Mouse (Mus musculus) CH12.LX (cell line): ENCODE measurements around the gene Sgsm2. TPM values are rescaled to one million over a fixed set of nuclear protein-coding genes. Genes with fewer than 3 reads are reported as not detected.
A peak's percentile ranks its signal among the peaks of the same experiment; 100 is the strongest.

Experiments used
- DNase-seq: peaks from one replicate; pipeline ENCODE4 v3.0.0-alpha.2; 2013; ENCODE audit errors: extremely low read depth
- H3K27ac ChIP-seq: 2 replicates; pipeline ENCODE4 v1.5.1; 2012; ENCODE audit warnings: low read depth, mild to moderate bottlenecking, control low read depth, moderate library complexity; ENCODE audit not compliant: insufficient read depth
- H3K27me3 ChIP-seq: replicated peaks from 2 replicates; pipeline ENCODE3; 2012; ENCODE audit warnings: inconsistent platforms
- H3K36me3 ChIP-seq, 2 experiments: replicated peaks in 1 of 2; 2 replicates each; pipeline versions ENCODE3 to v1.6.1; 2012; ENCODE audit warnings: inconsistent platforms in 1 of 2, low read length in 1 of 2, mild to moderate bottlenecking in 1 of 2, mixed read lengths in 1 of 2, moderate library complexity in 1 of 2; ENCODE audit not compliant: control insufficient read depth in 1 of 2, insufficient read depth in 1 of 2
- H3K4me1 ChIP-seq, 2 experiments: 2 replicates each; pipeline ENCODE4 v1.6.1; 2012; ENCODE audit warnings: inconsistent platforms in 1 of 2, moderate library complexity in 1 of 2; ENCODE audit not compliant: insufficient read depth in 2 of 2, control insufficient read depth in 1 of 2
- H3K4me2 ChIP-seq: 2 replicates; pipeline ENCODE4 v1.6.1; 2012; ENCODE audit warnings: low read depth, mild to moderate bottlenecking, control low read depth; ENCODE audit not compliant: poor library complexity, insufficient read depth, severe bottlenecking
- H3K4me3 ChIP-seq, 3 experiments: fragments of 150-350 bp in 1 of 3; sonication (generic) in 1 of 3; replicated peaks in 1 of 3; 2 replicates each; pipeline versions ENCODE3 to v1.5.1; 2011 to 2012; ENCODE audit warnings: low read depth in 2 of 3, low read length in 2 of 3, mild to moderate bottlenecking in 2 of 3, moderate library complexity in 2 of 3, control low read depth in 1 of 3, improper control_type of control experiment in 1 of 3, inconsistent platforms in 1 of 3, mixed read lengths in 1 of 3; ENCODE audit not compliant: poor library complexity in 1 of 3
- H3K79me2 ChIP-seq: replicated peaks from 2 replicates; pipeline ENCODE4 v1.6.1; 2012; ENCODE audit warnings: mild to moderate bottlenecking, moderate library complexity; ENCODE audit not compliant: control insufficient read depth, poor library complexity, insufficient read depth, severe bottlenecking; ENCODE audit errors: extremely low read depth
- H3K9ac ChIP-seq: 2 replicates; pipeline ENCODE4 v1.6.1; 2012; ENCODE audit warnings: low read depth, mild to moderate bottlenecking, control low read depth, moderate library complexity; ENCODE audit not compliant: insufficient read depth
- H3K9me3 ChIP-seq: replicated peaks from 2 replicates; pipeline ENCODE3; 2012; ENCODE audit warnings: low read length, inconsistent platforms, mixed read lengths
- BHLHE40 ChIP-seq: IDR thresholded peaks from 2 replicates; pipeline ENCODE4 v1.6.1; 2011; ENCODE audit warnings: mild to moderate bottlenecking, low read depth, low read length, improper control_type of control experiment
- CHD1 ChIP-seq: IDR thresholded peaks from 2 replicates; pipeline ENCODE4 v1.6.1; 2012; ENCODE audit warnings: low read depth, low read length, improper control_type of control experiment, inconsistent platforms
- CHD2 ChIP-seq: IDR thresholded peaks from 2 replicates; pipeline ENCODE4 v1.6.1; 2011; ENCODE audit warnings: low read length, improper control_type of control experiment
- CTCF ChIP-seq, 2 experiments: IDR thresholded peaks in 1 of 2; conservative IDR thresholded peaks in 1 of 2; 2 replicates each; pipeline ENCODE4 v1.5.1; 2011 to 2012; ENCODE audit warnings: low read depth in 2 of 2, low read length in 2 of 2, improper control_type of control experiment in 1 of 2, inconsistent platforms in 1 of 2, mild to moderate bottlenecking in 1 of 2, moderate library complexity in 1 of 2
- E2F4 ChIP-seq: IDR thresholded peaks from 2 replicates; pipeline ENCODE4 v1.6.1; 2011; ENCODE audit warnings: low read depth, low read length, improper control_type of control experiment; ENCODE audit not compliant: insufficient replicate concordance
- ELF1 ChIP-seq: IDR thresholded peaks from 2 replicates; pipeline ENCODE4 v1.6.1; 2014; ENCODE audit warnings: low read depth, mild to moderate bottlenecking, inconsistent platforms, low read length, improper control_type of control experiment
- EP300 ChIP-seq: IDR thresholded peaks from 2 replicates; pipeline ENCODE4 v1.6.1; 2011; ENCODE audit warnings: low read length, improper control_type of control experiment
- ETS1 ChIP-seq: conservative IDR thresholded peaks from 2 replicates; pipeline ENCODE4 v1.6.1; 2012; ENCODE audit warnings: low read depth, mild to moderate bottlenecking, inconsistent platforms, low read length, improper control_type of control experiment, moderate library complexity
- GABPA ChIP-seq: IDR thresholded peaks from 2 replicates; pipeline ENCODE4 v1.6.1; 2012; ENCODE audit warnings: low read depth, low read length, improper control_type of control experiment, inconsistent platforms; ENCODE audit not compliant: insufficient replicate concordance
- HCFC1 ChIP-seq: IDR thresholded peaks from 2 replicates; pipeline ENCODE4 v1.6.1; 2012; ENCODE audit warnings: low read depth, mild to moderate bottlenecking, inconsistent platforms, low read length, improper control_type of control experiment
- IRF4 ChIP-seq: IDR thresholded peaks from 2 replicates; pipeline ENCODE4 v1.6.1; 2014; ENCODE audit warnings: low read depth, mild to moderate bottlenecking, inconsistent platforms, low read length, improper control_type of control experiment
- JUN ChIP-seq: IDR thresholded peaks from 2 replicates; pipeline ENCODE4 v1.6.1; 2011; ENCODE audit warnings: low read depth, mild to moderate bottlenecking, low read length, improper control_type of control experiment, moderate library complexity; ENCODE audit not compliant: insufficient read depth
- JUND ChIP-seq: conservative IDR thresholded peaks from 2 replicates; pipeline ENCODE4 v1.6.1; 2011; ENCODE audit warnings: low read depth, low read length, improper control_type of control experiment
- KAT2A ChIP-seq: IDR thresholded peaks from 2 replicates; pipeline ENCODE4 v1.6.1; 2012; ENCODE audit warnings: low read length, improper control_type of control experiment, inconsistent platforms; ENCODE audit not compliant: insufficient replicate concordance
- MAFK ChIP-seq: IDR thresholded peaks from 2 replicates; pipeline ENCODE4 v1.6.1; 2011; ENCODE audit warnings: low read length, improper control_type of control experiment; ENCODE audit not compliant: insufficient replicate concordance
- MAX ChIP-seq: IDR thresholded peaks from 2 replicates; pipeline ENCODE4 v1.6.1; 2011; ENCODE audit warnings: low read length, improper control_type of control experiment
- MAZ ChIP-seq: IDR thresholded peaks from 2 replicates; pipeline ENCODE4 v1.6.1; 2012; ENCODE audit warnings: low read depth, mild to moderate bottlenecking, inconsistent platforms, low read length, improper control_type of control experiment, moderate library complexity
- MEF2A ChIP-seq: IDR thresholded peaks from 2 replicates; pipeline ENCODE4 v1.6.1; 2014; ENCODE audit warnings: low read depth, mild to moderate bottlenecking, inconsistent platforms, low read length, improper control_type of control experiment, borderline replicate concordance
- MXI1 ChIP-seq: IDR thresholded peaks from 2 replicates; pipeline ENCODE4 v1.6.1; 2011; ENCODE audit warnings: mild to moderate bottlenecking, low read depth, low read length, improper control_type of control experiment
- MYC ChIP-seq: IDR thresholded peaks from 2 replicates; pipeline ENCODE4 v1.6.1; 2011; ENCODE audit warnings: low read depth, mild to moderate bottlenecking, improper control_type of control experiment, low read length
- NELFE ChIP-seq: IDR thresholded peaks from 2 replicates; pipeline ENCODE4 v1.6.1; 2011; ENCODE audit warnings: low read depth, low read length, improper control_type of control experiment
- NRF1 ChIP-seq: IDR thresholded peaks from 2 replicates; pipeline ENCODE4 v1.6.1; 2014; ENCODE audit warnings: low read depth, mild to moderate bottlenecking, inconsistent platforms, low read length, improper control_type of control experiment, moderate library complexity
- PAX5 ChIP-seq: IDR thresholded peaks from 2 replicates; pipeline ENCODE4 v1.6.1; 2012; ENCODE audit warnings: low read length, inconsistent platforms, mixed read lengths
- POLR2A ChIP-seq: IDR thresholded peaks from 2 replicates; pipeline ENCODE4 v1.6.1; 2011; ENCODE audit warnings: low read depth, mild to moderate bottlenecking, improper control_type of control experiment, low read length
- POLR2AphosphoS2 ChIP-seq: IDR thresholded peaks from 2 replicates; pipeline ENCODE4 v1.6.1; 2011; ENCODE audit warnings: low read depth, low read length, improper control_type of control experiment
- RAD21 ChIP-seq: IDR thresholded peaks from 2 replicates; pipeline ENCODE4 v1.6.1; 2011; ENCODE audit warnings: low read depth, mild to moderate bottlenecking, low read length, improper control_type of control experiment, moderate library complexity
- RCOR1 ChIP-seq: conservative IDR thresholded peaks from 2 replicates; pipeline ENCODE4 v1.6.1; 2012; ENCODE audit warnings: low read depth, mild to moderate bottlenecking, inconsistent platforms, low read length, improper control_type of control experiment
- SIN3A ChIP-seq: IDR thresholded peaks from 2 replicates; pipeline ENCODE4 v1.6.1; 2012; ENCODE audit warnings: low read length, improper control_type of control experiment, inconsistent platforms
- SMC3 ChIP-seq: IDR thresholded peaks from 2 replicates; pipeline ENCODE4 v1.6.1; 2011; ENCODE audit warnings: low read depth, low read length, improper control_type of control experiment
- TBP ChIP-seq: conservative IDR thresholded peaks from 2 replicates; pipeline ENCODE4 v1.6.1; 2011; ENCODE audit warnings: low read depth, low read length, improper control_type of control experiment
- TCF12 ChIP-seq: IDR thresholded peaks from 2 replicates; pipeline ENCODE4 v1.6.1; 2014; ENCODE audit warnings: low read depth, mild to moderate bottlenecking, inconsistent platforms, low read length, improper control_type of control experiment
- UBTF ChIP-seq: IDR thresholded peaks from 2 replicates; pipeline ENCODE4 v1.6.1; 2012; ENCODE audit warnings: low read depth, mild to moderate bottlenecking, inconsistent platforms, low read length, improper control_type of control experiment, moderate library complexity
- USF1 ChIP-seq: IDR thresholded peaks from 2 replicates; pipeline ENCODE4 v1.6.1; 2014; ENCODE audit warnings: low read depth, mild to moderate bottlenecking, inconsistent platforms, low read length, improper control_type of control experiment
- USF2 ChIP-seq: conservative IDR thresholded peaks from 2 replicates; pipeline ENCODE4 v1.6.1; 2011; ENCODE audit warnings: low read depth, low read length, improper control_type of control experiment
- ZC3H11A ChIP-seq: IDR thresholded peaks from 2 replicates; pipeline ENCODE4 v1.6.1; 2012; ENCODE audit warnings: low read depth, mild to moderate bottlenecking, inconsistent platforms, low read length, improper control_type of control experiment
- ZKSCAN1 ChIP-seq: IDR thresholded peaks from 2 replicates; pipeline ENCODE4 v1.6.1; 2012; ENCODE audit warnings: low read depth, inconsistent platforms, low read length, improper control_type of control experiment, borderline replicate concordance
- ZMIZ1 ChIP-seq: IDR thresholded peaks from 2 replicates; pipeline ENCODE4 v1.6.1; 2012; ENCODE audit warnings: low read depth, mild to moderate bottlenecking, inconsistent platforms, low read length, improper control_type of control experiment
- ZNF384 ChIP-seq: IDR thresholded peaks from 2 replicates; pipeline ENCODE4 v1.6.1; 2012; ENCODE audit warnings: low read depth, low read length, improper control_type of control experiment, inconsistent platforms
- dilution Hi-C: fragments of 300-500 bp; cut with MboI; formaldehyde crosslinking; loops from 2 replicates; pipeline ENCODE4 v1.14.3; 2020; ENCODE audit warnings: low sequenced_read_pairs; ENCODE audit not compliant: extremely low pct_unique_long_range_greater_than_20kb, extremely low pct_ligation_motif_present
- in situ Hi-C: fragments of 300-500 bp; cut with MboI; formaldehyde crosslinking; loops from 3 replicates; pipeline ENCODE4 v1.14.3; 2019; ENCODE audit warnings: low sequenced_read_pairs, low pct_ligation_motif_present, low pct_unique_long_range_greater_than_20kb, mixed read lengths
- polyA plus RNA-seq: library from polyadenylated mRNA; unstranded; fragments of >175 nt; gene quantifications from 2 replicates; pipeline ENCODE4 v1.2.1, GENCODE M21; 2012; ENCODE audit warnings: low read depth; ENCODE audit not compliant: insufficient read length
- total RNA-seq, 2 experiments: library from RNA; depleted of rRNA; stranded (reverse); fragments of 300-350 nt in 1 of 2; fragments of >200 nt in 1 of 2; gene quantifications; 2 replicates each; pipeline ENCODE4 v1.2.3; 2012 to 2014

Sgsm2 gene
- total and polyA plus RNA-seq, 3 experiments = 0.75 to 3.8 (median 3.1) TPM

DNA sequence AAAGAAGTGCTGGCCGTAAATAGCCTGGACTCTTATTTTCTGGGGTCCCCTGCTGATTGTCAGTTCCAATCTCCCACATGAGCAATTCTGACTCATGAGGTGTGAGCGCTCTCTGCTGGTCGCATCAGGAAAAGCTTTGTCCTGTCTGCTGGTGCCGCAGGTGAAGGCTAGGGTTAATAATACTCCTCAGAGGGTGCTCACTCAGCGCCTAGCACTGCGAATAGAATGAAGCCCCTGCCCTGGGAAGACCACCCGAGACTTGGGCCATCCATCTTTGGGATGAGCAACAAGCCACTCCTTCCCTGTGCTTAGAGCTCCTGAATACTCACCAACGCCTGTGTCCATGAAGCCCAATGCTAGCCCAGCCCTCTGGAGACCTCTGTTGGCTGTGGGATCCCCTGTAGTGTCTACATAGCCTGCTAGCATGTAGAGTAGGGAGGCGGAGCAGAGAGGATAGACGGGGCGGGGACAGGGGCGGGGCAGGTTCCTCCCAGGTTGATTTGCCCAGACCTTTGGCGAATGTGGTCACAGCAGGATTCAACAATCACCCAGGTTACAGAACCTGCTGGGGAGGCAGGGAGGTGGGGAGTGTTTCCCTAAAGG lies 48.8 kb downstream of the Sgsm2 start:
- Histone ChIP-seq H3K27me3 (no peaks in the 10 kb centered on the region), H3K27ac (no peak overlapping the region), H3K36me3 (peaks cover 14 to 59% of the 10 kb centered on the region in 2 experiments), H3K4me3 (no peak overlapping the region), H3K4me1 (peaks cover 0 to 19% of the 10 kb centered on the region in 2 experiments; a peak in 2 of 4 replicates), H3K4me2 (peak overlapping the region; percentile 9; the same call in 1 of the 2 replicates), H3K9me3 (peaks cover 7% of the 10 kb centered on the region), H3K9ac (no peak overlapping the region), H3K79me2 (no peaks in the 10 kb centered on the region)
- dilution Hi-C loops (no loop called here), in situ Hi-C loops (loop anchor here (5.0 to 25.0 kb wide), 2 partner anchors 36 to 461 kb away; no protein-coding TSS in a partner anchor)
- TF ChIP-seq MAZ (peak; percentile 82; the same call in 1 of the 2 replicates), TBP (0 out of 2 replicates have a peak, but pooled peaks have one; percentile 30), UBTF (no peak), HCFC1 (no peak), USF2 (no peak), MAX (peak; percentile 80), IRF4 (peak; percentile 78), MYC (peak; percentile 91), NELFE (peak; percentile 68; the same call in 1 of the 2 replicates), E2F4 (no peak), MAFK (peak; percentile 59; the same call in 1 of the 2 replicates), CHD2 (peak; percentile 28; the same call in 1 of the 2 replicates), RAD21 (no peak; the same call in none of the 2 replicates), JUND (peak; percentile 64; the same call in 1 of the 2 replicates), SMC3 (peak; percentile 98), POLR2A (no peak), USF1 (no peak; the same call in 1 of the 2 replicates), MXI1 (peak; percentile 70; the same call in 1 of the 2 replicates), POLR2AphosphoS2 (no peak), CTCF (conservative IDR thresholded peaks at IDR 0.05 in 1 of 2, IDR thresholded peaks at IDR 0.05 in 1 of 2; ENCODE audit: low read depth in 2 of 2, low read length in 2 of 2) (peak; percentile 81 to 99), ZKSCAN1 (no peak), BHLHE40 (peak; percentile 54; the same call in 1 of the 2 replicates), ZC3H11A (peak; percentile 94), EP300 (0 out of 2 replicates have a peak, but pooled peaks have one; percentile 35), ZMIZ1 (no peak), ZNF384 (peak; percentile 40; the same call in 1 of the 2 replicates), ELF1 (0 out of 2 replicates have a peak, but pooled peaks have one; percentile 47), NRF1 (peak; percentile 42; the same call in 1 of the 2 replicates), CHD1 (no peak), KAT2A (no peak), TCF12 (0 out of 2 replicates have a peak, but pooled peaks have one; percentile 59), PAX5 (no peak), RCOR1 (0 out of 2 replicates have a peak, but pooled peaks have one; percentile 31), ETS1 (peak; percentile 22), SIN3A (peak; percentile 77), MEF2A (peak; percentile 76), JUN (no peak), GABPA (no peak)
- peak; percentile 86 for DNase-seq
